Mouse (Mus musculus): ENCODE data around the gene Ceacam20. TPM values are rescaled to one million over a fixed set of nuclear protein-coding genes. Genes with fewer than 3 reads are reported as not detected.
"Not testable (repeated sequence)": the region's sequence is repeated elsewhere in the genome, so short reads cannot be mapped to it uniquely, and the experiment has no call there.

Ceacam20 gene
- total RNA-seq, 2 experiments from 2014 or later, result not detected

GRCm38 (mm10) chr7:19945821-19946515, 19.2 kb upstream of the Ceacam20 start:
- intact Hi-C loops (cut with DNase I), result no loop called here
- no peak for DNase-seq (ENCODE audit: low spot score in 2 of 2)

- DNase-seq (ENCODE audit: low spot score in 2 of 2), result no peak
- intact Hi-C loops (cut with DNase I), result no loop called here
These were observed 16.3 kb upstream of the Ceacam20 start for GRCm38 (mm10) chr7:19948956-19949355.

DNA sequence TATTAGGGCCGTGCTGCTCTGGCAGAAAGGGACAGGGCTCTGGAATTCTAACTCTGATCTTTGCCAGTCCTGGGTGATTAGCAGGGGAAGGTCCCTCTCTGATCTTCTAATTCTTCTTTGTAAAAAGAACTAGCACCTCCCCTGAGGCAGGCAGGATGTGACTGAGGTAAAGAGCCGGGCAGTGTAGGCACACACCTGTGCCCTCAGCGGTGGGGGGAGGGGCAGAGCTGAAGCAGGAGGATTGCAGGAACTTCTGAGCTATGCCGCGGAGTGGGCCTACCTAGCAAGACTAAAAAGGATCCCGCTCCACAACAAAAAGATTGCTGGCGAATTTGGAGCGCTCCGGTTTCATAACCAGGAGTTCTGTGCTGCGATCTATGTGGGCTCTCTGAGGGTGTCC, 15.2 kb upstream of the Ceacam20 start:
- intact Hi-C loops (cut with DNase I), result no loop called here
- no peak for DNase-seq (ENCODE audit: low spot score in 2 of 2)

DNA sequence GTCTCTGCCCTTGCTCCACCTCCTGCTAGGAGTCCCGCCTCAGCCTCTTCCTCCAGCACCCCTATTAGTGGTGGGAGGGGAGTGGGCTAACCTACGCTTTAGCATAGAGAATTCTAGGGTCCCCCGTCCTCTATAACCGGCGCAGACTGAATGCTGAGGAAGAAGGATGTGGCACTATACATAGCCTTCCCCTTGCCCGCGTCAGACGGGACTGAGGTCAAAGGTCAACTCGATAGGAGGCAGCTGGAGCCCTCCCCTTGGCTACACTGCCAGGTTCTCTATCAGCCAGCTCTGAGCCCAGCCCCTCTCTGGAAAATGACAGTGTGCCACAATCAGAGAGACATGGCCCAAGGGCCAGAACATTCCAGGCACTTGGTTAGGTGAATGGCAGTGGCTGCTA, 14.6 kb upstream of the Ceacam20 start, which contains the start of gene Igsf23:
Gene Igsf23, minus strand, starts transcription at position 168 of the 400 bp plus-strand sequence.
- intact Hi-C loops (cut with DNase I), result no loop called here
- DNase-seq (ENCODE audit: low spot score in 2 of 2), result no peak

GRCm38 (mm10) chr7:19952320-19952986, 12.8 kb upstream of the Ceacam20 start:
- intact Hi-C loops (cut with DNase I), result no loop called here
- no peak for DNase-seq (ENCODE audit: low spot score in 2 of 2)

- no peak for DNase-seq (ENCODE audit: low spot score in 2 of 2)
- intact Hi-C loops (cut with DNase I), result no loop called here
These were observed 12.2 kb upstream of the Ceacam20 start for GRCm38 (mm10) chr7:19953054-19953453.

GRCm38 (mm10) chr7:19955861-19956260, 9.4 kb upstream of the Ceacam20 start:
- no peak for DNase-seq (ENCODE audit: low spot score in 2 of 2)
- intact Hi-C loops (cut with DNase I), result loop anchor here (1.0 to 5.0 kb wide), 2 partner anchors 46 to 154 kb away; no protein-coding TSS in a partner anchor

DNA sequence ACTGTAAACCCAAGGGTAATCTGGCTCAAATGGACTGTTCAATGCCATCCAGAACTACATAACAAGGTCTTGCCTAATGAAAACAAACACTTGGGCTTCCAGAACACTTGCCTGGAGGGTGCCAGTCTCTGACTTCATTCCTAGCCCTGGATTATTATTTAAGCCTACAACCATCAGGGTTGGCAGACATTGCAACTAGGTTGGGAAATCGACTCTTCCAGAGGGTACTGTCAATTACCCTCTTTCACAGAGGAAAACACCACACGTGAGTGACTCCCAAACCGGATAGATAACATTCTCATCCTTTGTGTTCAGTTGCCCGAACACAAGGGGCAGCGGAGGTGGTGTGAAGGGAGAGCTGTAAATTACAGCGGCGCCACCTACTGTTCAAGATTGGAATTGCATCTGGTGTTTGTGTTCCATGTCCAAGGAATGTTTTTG, 8.9 kb upstream of the Ceacam20 start:
- DNase-seq (ENCODE audit: low spot score in 2 of 2), result peak; percentile 87 to 92
- intact Hi-C loops (cut with DNase I), result loop anchor here (1.0 to 5.0 kb wide), 2 partner anchors 46 to 154 kb away; no protein-coding TSS in a partner anchor

GRCm38 (mm10) chr7:19962423-19962822, 2.8 kb upstream of the Ceacam20 start:
- intact Hi-C loops (cut with DNase I), result no loop called here
- DNase-seq (ENCODE audit: low spot score in 2 of 2), result no peak

DNA sequence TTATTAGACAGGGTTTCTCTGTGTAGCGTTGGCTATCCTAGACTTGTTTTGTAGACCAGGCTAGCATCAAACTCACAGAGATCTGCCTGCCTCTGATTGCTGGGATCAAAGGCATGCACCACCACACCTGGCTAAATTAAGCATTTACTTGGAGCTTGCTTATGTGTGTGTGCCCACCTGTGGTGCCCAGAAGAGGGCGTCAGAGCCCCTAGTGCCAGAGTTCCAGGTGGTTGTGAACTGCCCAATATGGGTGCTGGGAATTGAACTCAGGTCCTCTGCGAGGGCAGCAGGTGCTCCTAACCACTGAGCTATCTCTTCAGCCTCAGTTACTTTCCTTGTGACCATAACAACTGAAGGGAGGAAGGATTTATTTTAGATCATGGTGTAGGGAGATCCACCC, 3.9 kb downstream of the Ceacam20 start:
- intact Hi-C loops (cut with DNase I), result no loop called here
- DNase-seq (ENCODE audit: low spot score in 2 of 2), result no peak

- no peak for DNase-seq (ENCODE audit: low spot score in 2 of 2)
- intact Hi-C loops (cut with DNase I), result no loop called here
These were observed 4.4 kb downstream of the Ceacam20 start for GRCm38 (mm10) chr7:19969541-19970090.

- intact Hi-C loops (cut with DNase I), result no loop called here
- DNase-seq (ENCODE audit: low spot score in 2 of 2), result no peak
These were observed 5.0 kb downstream of the Ceacam20 start for GRCm38 (mm10) chr7:19970196-19970595.

DNA sequence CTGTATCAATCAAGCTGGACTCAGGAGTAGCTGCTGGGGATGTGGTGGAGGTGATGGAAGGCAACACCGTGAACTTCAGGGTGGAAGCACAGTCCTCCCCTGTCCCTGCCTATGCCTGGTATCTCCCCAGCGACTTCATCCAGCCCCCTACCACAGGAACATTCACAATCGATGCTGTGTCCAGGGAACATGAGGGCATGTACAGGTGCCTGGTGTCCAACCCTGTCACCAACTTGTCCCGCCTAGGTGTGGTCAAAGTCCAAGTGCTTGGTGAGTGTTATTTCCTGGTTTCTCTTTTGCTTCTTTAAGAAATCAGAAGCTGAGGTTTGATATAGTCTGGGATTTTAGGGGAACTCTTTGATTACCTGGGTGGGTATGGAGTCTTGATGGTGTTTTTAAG, 6.3 kb downstream of the Ceacam20 start:
- intact Hi-C loops (cut with DNase I), result no loop called here
- DNase-seq (ENCODE audit: low spot score in 2 of 2), result no peak

- intact Hi-C loops (cut with DNase I); DNase-seq (ENCODE audit: low spot score in 2 of 2): not testable (repeated sequence)
These were observed 26.0 kb downstream of the Ceacam20 start, which contains the start of gene Nlrp9b for GRCm38 (mm10) chr7:19991165-19991564. TSS of gene Nlrp9b (plus strand) at chr7:19991465.

- intact Hi-C loops (cut with DNase I); DNase-seq (ENCODE audit: low spot score in 2 of 2): not testable (repeated sequence)
These were observed 31.5 kb downstream of the Ceacam20 start for GRCm38 (mm10) chr7:19996721-19997120.

- DNase-seq (ENCODE audit: low spot score in 2 of 2), result no peak
- intact Hi-C loops (cut with DNase I), result no loop called here
These were observed 44.8 kb downstream of the Ceacam20 start for GRCm38 (mm10) chr7:20009987-20010386.

Other genes with a start within 250 kb of the Ceacam20 start
- gene Tomm40, start 250.0 kb upstream of the Ceacam20 start, total RNA-seq (2021), result 100 to 1,000 TPM; 112 to 115 TPM
- 1 to 10 TPM; 7.4 to 9.3 TPM for gene Nectin2, start 214.9 kb upstream of the Ceacam20 start, total RNA-seq (2021)
- gene Bcam, start 194.4 kb upstream of the Ceacam20 start, total RNA-seq (2021), result 10 to 100 TPM; 10.4 to 12.5 TPM
- not detected for gene Cblc, start 168.6 kb upstream of the Ceacam20 start, total RNA-seq (2021)
- under 1 TPM; 0.46 to 0.53 TPM for gene Bcl3, start 142.6 kb upstream of the Ceacam20 start, total RNA-seq (2021)
- 1 to 10 TPM; 2.3 to 2.5 TPM for gene Gm19345, start 113.4 kb upstream of the Ceacam20 start, total RNA-seq (2021)
- gene Ceacam16, start 104.1 kb upstream of the Ceacam20 start, total RNA-seq (2021), result not detected
- gene Ceacam19, start 77.4 kb upstream of the Ceacam20 start, total RNA-seq (2021), result not detected
- 10 to 100 TPM; 10.7 to 13.3 TPM for gene Pvr, start 44.3 kb upstream of the Ceacam20 start, total RNA-seq (2021)
- not detected for gene Igsf23, start 14.7 kb upstream of the Ceacam20 start, total RNA-seq (2021)
- gene Nlrp9b, start 26.1 kb downstream of the Ceacam20 start, total RNA-seq (2021), result not detected
- gene Vmn1r91, start 134.3 kb downstream of the Ceacam20 start, total RNA-seq (2021), result not detected
- gene Gm16442, start 157.2 kb downstream of the Ceacam20 start, total RNA-seq (2021), result not detected
- not detected for gene Vmn1r93, start 173.7 kb downstream of the Ceacam20 start, total RNA-seq (2021)
- gene Vmn1r94, start 203.0 kb downstream of the Ceacam20 start, total RNA-seq (2021), result not detected
- gene Vmn1r95, start 228.3 kb downstream of the Ceacam20 start, total RNA-seq (2021), result not detected
- not detected for gene Gm6164, start 240.2 kb downstream of the Ceacam20 start, total RNA-seq (2021)

Measured in left cerebral cortex, postnatal 25 days (tissue).